Mouse (Mus musculus): Measurements from ENCODE around the gene Usp29. TPM values are rescaled to one million over a fixed set of nuclear protein-coding genes. Genes with fewer than 3 reads are reported as not detected.
"Not testable (repeated sequence)": the region's sequence is repeated elsewhere in the genome, so short reads cannot be mapped to it uniquely, and the experiment has no call there.

The Usp29 gene
- total RNA-seq, 1 experiment from 2014 or later = 1.7 TPM

DNA sequence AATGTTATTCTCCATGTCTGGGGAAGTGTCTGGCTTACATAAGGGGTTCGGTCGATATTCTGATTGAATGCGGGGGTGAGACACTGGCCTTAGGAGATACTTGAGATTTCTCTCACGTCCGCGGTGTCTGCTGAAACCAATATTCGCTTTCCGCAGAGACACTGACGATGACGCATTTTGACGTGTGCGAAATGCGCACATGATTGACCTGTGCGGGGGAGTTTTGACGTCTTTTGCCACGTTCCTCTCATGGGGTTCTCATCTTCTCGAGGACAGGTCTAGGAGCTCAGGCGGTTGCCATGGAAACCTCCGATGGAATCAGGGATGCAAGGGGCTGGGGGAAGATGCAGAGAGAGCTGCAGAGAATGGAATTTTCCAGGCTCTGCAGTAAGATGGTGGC is 144.1 kb downstream of the Usp29 start:
- no peak for DNase-seq

DNA sequence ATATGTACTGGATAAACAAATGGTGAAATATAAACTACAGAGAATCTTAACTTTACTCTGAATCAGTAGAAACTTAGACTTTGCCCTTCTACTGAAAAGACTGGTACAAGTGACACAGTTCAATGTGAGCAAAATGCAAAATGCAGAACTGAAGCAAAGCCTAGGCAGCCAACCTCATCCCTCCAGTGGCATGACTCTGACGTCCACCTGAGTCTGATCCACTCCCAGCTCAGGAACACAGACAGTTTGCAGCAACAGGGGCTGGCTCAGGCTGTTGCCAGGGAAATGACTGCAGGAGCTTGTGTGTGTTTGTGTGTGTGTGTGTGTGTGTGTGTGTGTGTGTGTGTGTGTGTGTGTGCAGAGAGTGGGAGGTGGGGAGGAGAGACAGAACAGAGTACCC is 147.8 kb downstream of the Usp29 start:
- no peak for DNase-seq

DNA sequence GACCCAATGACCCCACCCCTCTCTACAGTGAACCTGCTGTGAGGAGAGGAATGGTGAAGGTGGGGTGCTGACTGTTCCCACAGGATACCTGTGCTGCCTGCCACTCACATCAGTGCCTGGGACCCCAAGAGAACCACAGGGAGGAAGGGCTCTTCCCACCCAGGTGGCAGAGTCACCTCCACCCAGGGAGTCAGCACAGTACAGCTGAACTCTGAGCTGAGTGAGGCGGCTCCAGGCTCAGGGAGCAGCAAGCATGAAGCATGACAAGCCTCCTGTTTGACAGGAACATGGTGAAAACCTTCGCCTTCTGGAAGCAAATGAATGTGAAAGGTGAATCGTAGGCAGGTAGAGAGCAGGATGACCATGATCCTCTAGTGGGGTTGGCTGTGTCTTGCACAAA is 148.5 kb downstream of the Usp29 start:
- not testable (repeated sequence) for DNase-seq

DNA sequence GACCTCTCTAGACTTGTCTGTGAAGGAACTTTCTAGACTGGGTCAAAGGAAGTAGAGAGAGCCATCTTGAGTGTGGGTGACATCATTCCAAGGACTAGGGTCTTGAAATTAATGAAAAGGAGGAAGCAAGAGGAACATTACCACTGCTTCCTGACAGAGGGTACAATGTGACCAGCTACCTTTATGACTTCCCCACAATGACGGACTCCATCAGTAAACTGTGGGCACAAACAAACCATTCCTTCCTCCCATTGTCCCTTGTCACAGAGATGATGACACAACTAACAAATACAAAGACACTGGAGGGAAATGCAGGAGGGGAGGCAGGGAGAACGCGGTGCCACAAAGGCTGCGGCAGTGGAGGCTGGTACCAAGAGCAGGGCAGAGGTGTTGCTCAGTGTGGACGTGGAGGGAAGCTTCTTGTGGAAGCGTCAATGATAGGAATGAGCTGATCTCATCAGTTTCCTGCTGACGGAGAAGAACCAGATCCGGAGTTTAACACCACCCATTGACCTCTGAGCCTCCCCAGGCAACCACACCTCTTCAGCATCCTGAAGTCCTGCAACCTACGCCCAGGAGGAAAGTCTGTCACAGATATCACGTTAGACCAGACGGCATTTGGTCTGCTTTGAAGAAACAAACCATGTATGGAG is 149.3 kb downstream of the Usp29 start:
- DNase-seq = no peak

DNA sequence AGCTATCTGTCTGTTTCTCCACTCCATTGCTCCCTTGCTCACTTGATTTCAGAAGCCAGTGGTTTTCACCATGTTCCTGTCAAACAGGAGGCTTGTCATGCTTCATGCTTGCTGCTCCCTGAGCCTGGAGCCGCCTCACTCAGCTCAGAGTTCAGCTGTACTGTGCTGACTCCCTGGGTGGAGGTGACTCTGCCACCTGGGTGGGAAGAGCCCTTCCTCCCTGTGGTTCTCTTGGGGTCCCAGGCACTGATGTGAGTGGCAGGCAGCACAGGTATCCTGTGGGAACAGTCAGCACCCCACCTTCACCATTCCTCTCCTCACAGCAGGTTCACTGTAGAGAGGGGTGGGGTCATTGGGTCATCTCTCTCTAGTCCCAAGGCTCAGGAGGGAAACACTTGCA is 150.5 kb downstream of the Usp29 start:
- DNase-seq = not testable (repeated sequence)

DNA sequence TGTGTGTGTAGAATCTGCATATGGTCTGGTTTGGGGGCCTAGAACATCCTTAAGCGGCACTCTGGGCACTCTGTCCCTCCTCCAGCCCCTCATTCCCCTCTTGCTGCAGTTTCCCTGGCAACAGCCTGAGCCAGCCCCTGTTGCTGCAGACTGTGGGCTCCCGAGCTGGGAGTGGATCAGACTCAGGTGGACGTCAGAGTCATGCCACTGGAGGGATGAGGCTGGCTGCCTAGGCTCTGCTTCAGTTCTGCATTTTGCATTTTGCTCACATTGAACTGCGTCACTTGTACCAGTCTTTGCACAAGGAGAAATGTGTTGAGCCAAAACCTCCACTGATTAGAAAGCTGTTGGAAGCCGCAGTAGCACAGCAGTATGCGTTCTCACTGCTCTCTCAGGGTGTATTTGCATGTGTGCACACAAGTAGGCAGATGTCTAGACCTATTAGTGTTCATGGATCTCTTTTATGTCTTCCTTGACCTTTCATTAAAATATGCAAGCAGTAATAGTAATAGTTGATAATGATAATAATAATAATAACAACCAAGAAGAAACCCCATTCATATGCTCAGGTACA is 151.2 kb downstream of the Usp29 start:
- DNase-seq = no peak

DNA sequence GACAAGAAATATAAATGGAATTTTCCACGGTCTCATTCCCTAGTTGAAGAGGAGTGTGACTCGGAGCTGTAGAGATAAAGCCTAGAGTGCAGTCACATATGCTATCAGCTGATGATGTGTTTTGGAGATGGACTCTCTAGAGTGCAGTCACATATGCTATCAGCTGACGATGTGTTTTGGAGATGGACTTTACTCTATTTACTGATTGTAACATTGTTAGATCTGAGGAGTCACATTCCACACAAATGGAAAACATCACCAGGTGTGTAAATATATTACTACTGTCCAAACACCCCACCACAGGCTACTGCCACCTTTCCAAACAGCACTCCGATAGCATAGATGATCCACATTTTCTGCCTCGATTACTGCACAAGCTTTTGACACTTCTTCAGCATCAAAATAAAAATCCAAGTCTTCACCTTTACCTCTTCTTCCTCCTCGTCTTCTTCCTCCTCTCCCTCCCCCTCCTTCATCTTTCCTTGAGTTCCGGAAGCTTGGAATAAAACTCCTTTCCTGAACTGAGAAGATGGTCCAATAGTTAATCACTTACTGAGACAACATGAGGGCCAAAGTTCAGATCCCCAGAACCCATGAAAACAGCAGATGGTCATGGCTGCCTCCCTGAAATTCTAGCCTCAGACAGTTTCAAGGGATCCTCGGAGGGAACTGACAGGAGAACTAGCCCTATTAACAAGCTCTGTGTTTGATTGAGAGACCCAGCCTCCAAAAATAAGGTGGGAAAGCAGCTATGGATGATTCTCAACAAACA is 153.2 kb downstream of the Usp29 start:
- DNase-seq = no peak

DNA sequence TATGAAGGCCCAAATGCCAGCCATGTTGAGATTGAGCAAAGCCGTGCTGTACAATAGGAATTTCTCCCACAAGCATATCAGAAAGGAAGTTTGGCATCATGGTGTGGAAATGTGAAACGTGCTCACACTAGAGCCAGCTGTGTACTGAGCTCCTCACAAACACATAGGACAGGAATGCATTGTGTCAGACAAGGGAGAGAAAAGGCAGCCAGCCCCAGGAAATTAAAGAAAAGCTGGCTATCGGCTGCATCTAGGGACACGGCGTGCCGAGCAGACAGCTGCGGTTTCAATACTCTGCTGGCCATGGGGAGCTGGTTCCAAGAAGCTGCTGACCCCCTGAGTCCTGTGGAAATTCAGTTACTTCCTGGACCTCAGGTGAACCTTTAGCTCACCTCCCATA is 155.0 kb downstream of the Usp29 start:
- DNase-seq = no peak

DNA sequence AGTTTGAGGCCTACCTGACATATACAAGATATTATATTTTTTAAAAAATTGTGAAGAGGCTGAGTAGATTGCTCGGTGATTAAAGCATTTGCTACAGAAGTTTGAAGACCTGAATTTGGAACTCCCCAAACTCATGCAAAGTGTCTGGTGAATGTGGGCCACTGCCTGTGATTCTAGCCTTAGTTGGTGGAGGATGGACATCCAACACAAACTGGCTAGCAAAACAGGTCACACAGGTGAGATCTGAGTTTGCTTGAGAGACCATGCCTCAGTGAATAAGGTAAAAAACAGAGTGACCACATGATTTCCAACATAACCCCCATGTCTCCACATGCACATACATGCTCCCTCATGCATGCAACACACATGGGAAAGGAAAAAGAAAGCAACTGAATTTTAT is 156.5 kb downstream of the Usp29 start:
- DNase-seq = no peak

DNA sequence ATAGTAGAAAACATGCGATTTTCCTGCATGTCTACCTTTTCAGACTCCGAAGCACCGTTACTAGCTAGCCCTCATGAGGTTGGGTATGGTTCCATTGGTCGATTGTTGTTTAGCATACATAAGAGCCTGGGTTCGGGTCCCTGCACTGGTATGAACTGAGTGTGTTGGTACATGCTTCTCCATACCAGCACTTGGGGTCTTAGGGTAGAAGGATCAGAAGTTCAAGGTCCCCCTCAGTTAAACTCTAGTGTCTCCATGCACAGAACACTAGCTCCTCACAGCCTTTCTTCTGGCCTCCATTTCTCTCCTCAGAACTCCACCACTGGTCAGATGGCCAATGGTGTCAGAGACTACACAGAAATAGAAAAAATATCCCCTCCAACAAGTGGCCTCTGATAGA is 159.5 kb downstream of the Usp29 start:
- no peak for DNase-seq

DNA sequence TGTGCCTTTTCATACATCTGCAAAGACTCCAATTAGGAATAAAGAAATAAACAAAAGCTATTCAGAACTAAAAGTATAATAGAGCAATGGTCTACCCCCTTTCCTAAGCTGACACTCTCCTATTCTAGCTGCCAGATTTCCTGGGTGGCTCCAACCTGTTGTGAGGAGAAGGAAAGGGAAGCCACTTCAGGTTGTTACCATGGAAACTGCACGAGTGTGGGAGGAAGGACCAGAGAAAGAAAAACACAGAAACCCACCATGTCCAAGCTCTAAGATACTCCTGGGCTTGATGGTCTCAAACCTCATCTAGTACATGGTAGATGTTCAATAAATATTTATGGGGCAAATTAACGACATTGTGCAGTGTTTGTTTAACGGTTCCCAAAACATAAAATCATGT is 160.8 kb downstream of the Usp29 start:
- no peak for DNase-seq

DNA sequence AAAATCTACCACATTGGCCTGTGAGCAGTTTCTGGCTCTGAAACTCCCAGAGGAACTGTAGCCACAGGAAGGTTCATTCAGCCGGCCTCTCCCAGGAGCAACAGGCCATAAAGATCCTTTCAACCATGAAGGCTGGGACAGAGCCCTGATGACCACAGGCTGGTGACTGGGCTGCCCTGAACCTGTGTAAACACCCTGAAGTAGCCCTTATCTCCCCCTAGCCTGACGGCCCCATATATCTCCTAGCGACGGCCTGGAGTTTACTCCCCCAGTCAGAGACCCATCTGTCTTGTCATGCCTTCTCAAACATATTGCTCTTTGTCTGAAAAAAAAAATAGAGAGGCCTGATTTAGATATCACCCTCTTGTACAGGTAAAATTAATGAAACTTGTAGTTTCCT is 166.6 kb downstream of the Usp29 start:
- DNase-seq = not testable (repeated sequence)

DNA sequence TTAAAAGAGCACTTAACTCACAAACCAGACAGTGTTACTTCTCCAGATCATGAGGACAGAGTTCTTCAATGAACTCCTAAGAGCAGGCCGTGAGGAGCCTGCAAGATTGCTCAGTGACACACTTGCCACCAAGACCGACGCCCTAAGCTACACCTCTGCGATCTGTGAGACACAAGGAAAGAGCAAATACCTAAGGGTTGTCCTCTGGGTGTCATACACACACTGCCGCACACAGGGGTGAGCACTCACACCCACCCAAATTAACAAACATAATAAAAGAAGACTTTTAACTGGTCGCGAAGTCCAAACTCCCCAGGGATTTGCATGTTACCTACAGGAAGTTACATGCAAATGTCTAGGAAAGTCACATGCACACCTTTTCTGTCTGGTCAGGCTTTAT is 170.3 kb downstream of the Usp29 start:
- no peak for DNase-seq

DNA sequence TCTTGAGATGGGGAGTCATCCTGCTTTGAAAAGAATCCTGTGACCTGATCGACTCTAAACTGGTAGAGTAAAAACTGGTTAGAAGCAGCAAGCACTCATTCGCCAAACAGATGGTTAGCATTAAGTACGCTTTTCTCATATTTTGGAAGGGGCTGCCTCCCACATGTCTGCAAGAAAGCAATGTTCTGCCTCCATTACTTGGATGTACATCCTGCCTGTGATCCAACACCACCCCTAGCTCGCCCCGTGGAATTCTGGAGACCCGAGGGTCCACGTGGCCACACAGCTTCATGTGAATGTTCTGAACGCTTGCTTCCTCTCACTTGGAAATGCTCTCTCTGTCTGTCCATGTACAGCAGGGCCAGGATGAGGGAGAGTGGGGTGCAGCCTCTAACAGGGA is 173.1 kb downstream of the Usp29 start:
- DNase-seq = no peak

DNA sequence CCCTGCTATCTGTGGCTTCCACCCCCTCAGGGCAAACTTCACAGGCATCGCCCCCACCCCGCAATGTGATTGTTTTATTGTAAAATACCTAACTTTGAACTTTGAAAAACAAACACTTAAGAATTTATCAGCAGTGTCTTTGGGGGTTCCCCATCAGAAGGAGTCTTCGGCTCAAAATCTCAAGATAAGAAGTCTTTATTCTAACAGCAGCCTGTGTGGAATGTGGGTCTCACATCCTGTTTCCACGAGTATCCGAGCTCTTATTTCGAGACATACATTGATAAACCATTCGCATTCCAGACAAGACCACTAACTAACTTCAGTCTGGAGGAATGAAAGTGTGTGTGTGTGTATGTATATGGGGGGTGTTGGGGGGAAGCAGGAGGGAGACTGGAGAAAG is 180.1 kb downstream of the Usp29 start:
- DNase-seq = no peak

DNA sequence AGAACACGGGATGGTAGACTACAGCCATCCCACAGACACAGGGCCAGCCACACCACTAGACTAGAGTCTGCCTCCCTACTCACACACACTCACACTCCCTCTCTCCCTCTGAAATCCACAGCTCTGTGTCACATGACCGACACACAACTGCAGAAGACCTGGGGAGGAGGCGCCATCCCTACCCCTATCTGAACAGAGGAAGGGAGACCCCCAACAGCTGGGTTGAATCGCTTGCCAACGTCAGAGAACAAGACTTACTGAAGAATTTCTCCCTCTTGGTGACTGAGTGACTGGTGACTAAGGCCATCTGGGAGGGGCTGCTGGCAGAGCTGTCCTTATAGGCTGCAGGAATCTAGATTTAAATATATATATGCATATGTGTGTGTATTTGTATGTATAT is 181.4 kb downstream of the Usp29 start:
- DNase-seq = no peak

DNA sequence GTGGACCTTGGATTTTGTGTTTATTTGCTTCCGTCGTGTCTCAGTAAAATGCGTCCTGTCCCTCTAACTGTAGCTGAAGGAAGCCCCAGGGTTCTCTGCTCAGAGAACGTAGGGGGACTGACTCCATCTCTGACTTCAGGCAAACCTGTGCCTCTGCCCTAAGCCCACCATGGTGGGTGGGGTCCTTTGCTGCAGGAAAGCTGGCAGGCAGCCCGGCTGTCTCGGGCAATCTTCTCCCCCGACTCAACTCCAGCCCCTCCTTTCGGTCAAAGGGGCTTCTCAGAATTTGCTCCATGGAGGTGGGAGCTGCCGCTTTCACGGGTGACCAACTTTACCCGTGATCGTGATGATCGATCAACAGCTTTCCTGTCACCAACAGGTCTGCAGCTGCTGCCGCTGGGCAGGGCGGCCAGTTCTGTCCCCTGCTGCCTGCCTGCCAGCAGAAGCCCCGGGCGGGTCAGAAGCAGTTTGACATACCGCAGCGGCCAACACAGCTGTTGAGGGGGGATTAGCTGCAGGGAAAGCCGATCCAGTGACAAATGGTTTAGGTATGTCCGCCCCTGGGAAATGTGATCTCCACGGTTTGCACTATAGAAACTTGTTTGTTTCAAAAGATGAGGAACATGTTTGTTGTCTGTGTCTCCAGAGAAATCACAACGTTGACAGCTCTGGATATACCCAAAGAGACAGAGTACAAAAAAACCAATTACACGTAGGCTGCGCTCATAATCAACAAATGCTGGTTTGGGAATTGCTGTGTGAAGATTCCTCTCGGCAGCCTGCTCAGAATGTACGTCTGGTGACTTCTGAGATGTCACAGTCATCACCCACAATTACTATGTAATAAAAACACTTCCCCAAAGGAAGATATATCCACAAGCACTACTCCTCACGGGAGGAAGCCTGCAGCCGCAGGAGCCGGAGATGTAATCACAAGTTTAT is 183.3 kb downstream of the Usp29 start:
- DNase-seq = peak; percentile 11

DNA sequence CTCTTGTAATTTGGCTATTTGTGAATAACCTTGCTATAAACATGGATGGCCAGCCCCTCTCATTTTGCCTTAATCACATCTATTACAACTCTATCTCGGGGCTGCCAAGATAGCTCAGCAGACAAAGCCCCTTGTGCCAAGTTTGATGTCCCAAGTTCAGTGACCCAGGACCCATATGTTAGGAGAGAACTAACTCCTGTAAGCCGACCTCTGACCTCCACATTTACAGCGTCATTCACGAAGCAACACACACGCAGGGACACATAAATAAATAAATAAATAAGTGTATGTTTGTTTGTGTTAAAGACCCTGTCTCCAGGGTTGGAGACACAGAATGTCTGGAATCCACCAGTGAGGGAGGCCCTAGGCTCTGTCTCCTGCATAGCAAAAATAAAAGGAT is 186.7 kb downstream of the Usp29 start:
- DNase-seq = no peak

DNA sequence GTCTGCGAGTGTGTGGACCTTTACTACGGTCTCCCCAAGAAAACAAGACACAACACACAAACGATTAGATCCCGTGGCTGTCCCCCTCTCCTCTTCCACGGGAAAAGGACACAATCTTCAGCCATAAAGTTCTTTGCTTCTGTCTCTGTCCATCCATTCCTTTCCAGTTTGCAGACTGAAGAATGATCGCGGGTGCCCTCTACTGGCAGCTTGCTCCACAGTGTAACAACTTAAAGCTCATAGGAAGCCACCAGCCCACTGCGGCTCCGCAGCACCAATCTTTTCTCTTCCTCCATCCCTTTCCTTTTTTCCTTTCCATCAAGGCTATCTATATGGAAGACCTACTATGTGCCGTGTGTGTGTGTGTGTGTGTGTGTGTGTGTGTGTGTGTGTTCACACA is 187.9 kb downstream of the Usp29 start:
- DNase-seq = peak; percentile 84

DNA sequence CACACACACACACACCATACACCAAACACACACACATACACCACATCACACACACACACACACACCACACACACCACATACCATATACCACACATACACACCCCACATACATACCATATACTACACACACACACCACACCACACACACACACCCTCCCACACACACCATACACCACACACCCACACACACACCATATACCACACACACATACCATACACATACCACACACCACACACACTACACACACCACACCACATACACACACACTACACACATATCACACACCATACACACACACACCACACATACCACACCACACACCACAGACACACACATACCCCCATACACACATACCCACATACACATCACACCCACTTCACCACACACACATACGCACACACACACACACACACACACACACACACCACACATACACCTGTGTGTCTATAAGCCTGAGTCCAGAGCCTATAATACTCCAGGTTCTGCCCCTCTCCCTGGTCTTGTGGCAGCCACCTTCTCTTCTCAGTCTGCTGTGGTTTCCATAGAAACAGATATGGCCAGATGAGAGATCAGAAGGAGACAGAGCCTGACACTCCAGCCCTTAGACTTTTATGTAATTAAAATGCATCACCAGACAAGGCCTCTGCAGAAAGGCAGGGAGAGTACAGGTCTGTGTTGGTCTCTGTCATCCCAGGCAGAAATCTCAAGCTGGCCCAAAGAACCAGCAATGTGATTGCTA is 188.9 kb downstream of the Usp29 start:
- DNase-seq = no peak

DNA sequence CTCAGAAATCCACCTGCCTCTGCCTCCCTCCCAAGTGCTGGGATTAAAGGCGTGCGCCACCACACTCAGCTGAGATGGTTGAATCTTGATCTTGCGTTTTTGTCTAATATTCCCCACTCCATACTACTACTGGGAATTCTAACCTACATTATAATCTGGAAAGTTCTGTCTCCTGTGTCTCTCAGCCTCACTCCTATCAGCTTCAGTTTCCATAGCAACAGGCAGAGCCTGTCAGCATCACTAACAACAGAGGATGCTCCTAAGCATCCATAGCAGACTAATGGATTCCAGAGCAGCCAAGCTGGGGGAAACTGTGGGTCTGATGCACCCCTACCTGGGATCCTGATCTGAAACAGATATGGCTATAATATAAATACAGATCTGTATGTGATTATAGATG is 193.1 kb downstream of the Usp29 start:
- DNase-seq = no peak

All from adrenal gland, postnatal 25 days (tissue).